ENCODE assay signal across 18 mouse cellular contexts in genomic region chr6:114692691-114693090, GRCm38 (mm10). TPM values are rescaled to one million over a fixed set of nuclear protein-coding genes. Genes with fewer than 3 reads are reported as not detected.
DNase-seq lines count a peak whose midpoint lies in the region; ATAC-seq and TF ChIP-seq lines count a peak whose summit lies in the region.
"Had no signal": no experiment of that assay in that cellular context is flagged by ENCODE, and none has a peak within 500 bp of the region (broad histone marks: within the 10 kb centered on the region; RNA-seq: fewer than 3 reads in every experiment).

No protein-coding gene starts in this region.

- no peaks in the 10 kb centered on the region for H3K4me1 ChIP-seq in lung, embryonic 14.5 days (ENCODE audit: insufficient read depth)
- H3K4me1 ChIP-seq in lung, adult 2 months (ENCODE audit: control insufficient read depth, insufficient read depth, low read length), result 0 out of 2 replicates have a peak, but pooled peaks cover 3% of the 10 kb centered on the region
- H3K4me1 ChIP-seq in thymus, adult 2 months (replicated peaks; ENCODE audit: control insufficient read depth, insufficient read depth, low read length), result peaks cover 9% of the 10 kb centered on the region

- H3K27me3 ChIP-seq in lung, embryonic 14.5 days (ENCODE audit: insufficient read depth, low read length), result no peaks in the 10 kb centered on the region
- H3K27me3 ChIP-seq in thymus, adult 2 months (ENCODE audit: control insufficient read depth, insufficient read depth, low read length), result no peaks in the 10 kb centered on the region
- H3K27me3 ChIP-seq: heart, embryonic 15.5 days; neural tube, embryonic 15.5 days; Patski had no signal

- TF ChIP-seq CTCF in lung, embryonic 14.5 days (IDR thresholded peaks at IDR 0.05; ENCODE audit: low read depth), result no peak
- TF ChIP-seq CTCF in lung, adult 2 months (IDR thresholded peaks at IDR 0.05; ENCODE audit: insufficient read depth, low read length), result no peak
- TF ChIP-seq CTCF in thymus, adult 2 months (IDR thresholded peaks at IDR 0.05; ENCODE audit: borderline replicate concordance, control insufficient read depth, extremely low read depth, insufficient read depth, low read length, poor library complexity), result no peak

- no peaks in the 10 kb centered on the region for H3K36me3 ChIP-seq in lung, embryonic 14.5 days (ENCODE audit: insufficient read depth)
- H3K36me3 ChIP-seq in thymus, adult 2 months (ENCODE audit: control insufficient read depth, insufficient read depth, low read length), result no peaks in the 10 kb centered on the region
- H3K36me3 ChIP-seq: heart, embryonic 15.5 days had no signal

- WGBS in lung, embryonic 14.5 days, result 82% methylated on average over 10 of the region's 10 CpGs
- WGBS in lung, adult 2 months, result 71% methylated on average over 10 of the region's 10 CpGs
- 92% methylated on average over 10 of the region's 10 CpGs for WGBS in thymus, adult 2 months

- H3K27ac ChIP-seq in lung, embryonic 14.5 days (ENCODE audit: low read depth), result no peak overlapping the region
- H3K27ac ChIP-seq in thymus, adult 2 months (ENCODE audit: control insufficient read depth, insufficient read depth, low read length), result no peak overlapping the region
- H3K27ac ChIP-seq: heart, embryonic 15.5 days; hindbrain, embryonic 14.5 days; macrophage; neural tube, embryonic 15.5 days had no signal

- no peak for TF ChIP-seq POLR2A in lung, adult 2 months (IDR thresholded peaks at IDR 0.05; ENCODE audit: borderline replicate concordance, extremely low read depth, low read depth, low read length)
- no peak for TF ChIP-seq POLR2A in thymus, adult 2 months (IDR thresholded peaks at IDR 0.05; ENCODE audit: control insufficient read depth, extremely low read depth, insufficient read depth, low read length, poor library complexity)

- no peak overlapping the region for H3K4me2 ChIP-seq in lung, embryonic 14.5 days
- H3K4me2 ChIP-seq: heart, embryonic 15.5 days; hindbrain, embryonic 14.5 days; liver, embryonic 11.5 days; neural tube, embryonic 15.5 days had no signal

- H3K4me3 ChIP-seq in lung, embryonic 14.5 days (ENCODE audit: low read depth, low read length), result no peak overlapping the region
- H3K4me3 ChIP-seq in lung, adult 2 months (replicated peaks; ENCODE audit: extremely low read depth, low read depth, low read length), result no peak overlapping the region
- peak overlapping the region; percentile 19; the same call in 1 of the 2 replicates for H3K4me3 ChIP-seq in thymus, adult 2 months (ENCODE audit: control insufficient read depth, insufficient read depth, low read length)
- H3K4me3 ChIP-seq: heart, embryonic 15.5 days; neural tube, embryonic 15.5 days had no signal

- no peak for ATAC-seq in lung, embryonic 14.5 days (ENCODE audit: insufficient read depth)
- ATAC-seq: Patski had no signal

- H3K9ac ChIP-seq in lung, embryonic 14.5 days, result no peak overlapping the region
- H3K9ac ChIP-seq: heart, embryonic 15.5 days; hindbrain, embryonic 14.5 days; neural tube, embryonic 15.5 days had no signal

- H3K9me3 ChIP-seq in lung, embryonic 14.5 days (ENCODE audit: low read depth, low read length), result no peaks in the 10 kb centered on the region
- H3K9me3 ChIP-seq: heart, embryonic 15.5 days; neural tube, embryonic 15.5 days had no signal

- peak; percentile 64 to 72 for DNase-seq in cerebellum, postnatal 14 days
- DNase-seq in cerebellum, adult 9-11 months, result no peak
- DNase-seq in lung, embryonic 14.5 days, result peak; percentile 28
- no peak for DNase-seq in lung, adult 2 months
- DNase-seq in thymus, adult 2 months, result no peak
- no peak for DNase-seq in thymus, postnatal 0 days (ENCODE audit: low spot score)
- DNase-seq in frontal cortex, postnatal 14 days (ENCODE audit: low spot score in 2 of 2), result no peak
- DNase-seq: B cell, adult 2 months; kidney, adult 18-20 months; kidney, postnatal 25 days; spleen, adult 18-20 months; thymus, postnatal 4 days had no signal

RNA-seq across cellular contexts. Expression of gene Atg7, which starts 49.8 kb away (rescaled TPM):
- 20.5 and 21.6 TPM in 2 replicates for polyA plus RNA-seq in lung, embryonic 14.5 days (2014; fragmentation: Nextera tagmentation; extraction: Ambion mirVana)
- 21.8 and 28.9 TPM in 2 replicates for polyA plus RNA-seq in lung, adult 2 months (2012; rRNA removed)
- polyA plus RNA-seq in thymus, adult 2 months (2012; rRNA removed), result 16.9 and 18.2 TPM in 2 replicates
- 19.5 and 19.6 TPM in 2 replicates for polyA plus RNA-seq in thymus, postnatal 0 days (2015; fragmentation: Nextera tagmentation; extraction: Ambion mirVana)

Comparison
In these comparisons a context has a peak if more than half of its experiments do, and no peak if none do; other contexts are left out.
1. DNase-seq: peak in cerebellum, postnatal 14 days (2 of 2) and lung, embryonic 14.5 days (single experiment); none in cerebellum, adult 9-11 months (single experiment), lung, adult 2 months (single experiment), thymus, adult 2 months (single experiment), thymus, postnatal 0 days (single experiment) and frontal cortex, postnatal 14 days (0 of 2).